Mouse (Mus musculus): ENCODE data around the gene Acss1.

- TF ChIP-seq CTCF (IDR thresholded peaks at IDR 0.05; ENCODE audit: low read depth), result no peak
- TF ChIP-seq EP300 (IDR thresholded peaks at IDR 0.05; ENCODE audit: low read depth), result no peak
These were observed 17.7 kb downstream of the Acss1 start for GRCm38 (mm10) chr2:150650511-150651074.
